Mouse (Mus musculus) ES-E14 (cell line): ENCODE data around the gene Hdac9.

ENCODE experiments used
- CHD2 ChIP-seq: IDR thresholded peaks from 2 replicates; pipeline ENCODE4 v1.6.1; 2014; ENCODE audit warnings: mild to moderate bottlenecking, low read depth, low read length, inconsistent platforms
- HCFC1 ChIP-seq: IDR thresholded peaks from 2 replicates; pipeline ENCODE4 v1.6.1; 2012; ENCODE audit warnings: low read length, inconsistent platforms, borderline replicate concordance; ENCODE audit not compliant: insufficient read depth
- MAFK ChIP-seq: IDR thresholded peaks from 2 replicates; pipeline ENCODE4 v1.6.1; 2014; ENCODE audit warnings: mild to moderate bottlenecking, low read depth, low read length, inconsistent platforms; ENCODE audit not compliant: insufficient read depth
- ZC3H11A ChIP-seq: IDR thresholded peaks from 2 replicates; pipeline ENCODE4 v1.6.1; 2012; ENCODE audit warnings: low read depth, mild to moderate bottlenecking, inconsistent platforms, low read length, borderline replicate concordance
- ZNF384 ChIP-seq: IDR thresholded peaks from 2 replicates; pipeline ENCODE4 v1.6.1; 2012; ENCODE audit warnings: low read depth, low read length, inconsistent platforms

DNA sequence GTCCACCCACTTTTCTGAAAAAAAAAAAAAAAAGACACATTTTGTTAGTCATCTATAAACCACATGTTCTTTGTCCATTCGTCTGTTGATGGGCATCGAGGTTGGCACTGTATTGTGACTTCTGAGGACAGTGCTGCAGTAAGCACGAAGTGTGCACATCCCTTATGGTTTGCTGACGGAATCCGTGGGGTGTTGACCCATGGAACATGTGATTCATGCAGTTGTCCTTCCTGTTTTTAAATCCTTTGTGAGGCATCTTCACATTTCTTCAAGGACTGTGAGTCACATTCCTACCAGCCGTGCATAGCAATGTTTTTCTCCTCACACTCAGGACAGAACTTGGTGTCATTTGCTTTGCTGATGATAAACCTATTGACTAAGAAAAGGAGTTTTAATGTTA is 875.9 kb downstream of the Hdac9 start:
- TF ChIP-seq CHD2 (no peak), ZC3H11A (no peak), MAFK (no peak), ZNF384 (no peak), HCFC1 (no peak)
